Mouse (Mus musculus): ENCODE measurements around the gene Nod2. TPM values are rescaled to one million over a fixed set of nuclear protein-coding genes. Genes with fewer than 3 reads are reported as not detected.

Nod2 gene
- polyA plus RNA-seq, 1 experiment from 2014 or later: 0.13 TPM

DNA sequence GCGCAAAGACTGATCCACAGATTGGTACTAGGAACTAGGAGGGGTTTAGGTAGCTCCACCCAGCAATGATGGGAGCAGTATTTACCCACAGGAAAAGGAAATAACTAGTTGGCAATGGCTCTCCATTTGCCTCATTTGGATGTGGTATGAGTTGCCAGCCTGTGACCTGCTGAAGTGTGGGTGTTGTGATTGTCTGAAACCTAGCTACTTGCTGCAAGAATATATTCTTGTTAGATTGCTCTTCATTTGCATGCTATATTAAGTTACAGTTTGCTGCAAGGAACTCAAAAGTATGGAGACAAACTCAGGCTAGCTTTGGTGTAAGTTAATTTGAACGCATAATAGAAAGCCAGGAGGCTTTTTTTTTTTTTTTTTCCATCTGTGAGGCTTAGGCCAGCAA, 33.5 kb downstream of the Nod2 start:
- ATAC-seq (ENCODE audit: insufficient read depth) (no peak), DNase-seq (no peak)
- Histone ChIP-seq H3K9me3 (ENCODE audit: low read depth, low read length) (no peaks in the 10 kb centered on the region), H3K4me2 (no peak overlapping the region), H3K27ac (ENCODE audit: low read depth) (no peak overlapping the region), H3K4me3 (ENCODE audit: low read depth, low read length) (no peak overlapping the region), H3K36me3 (ENCODE audit: insufficient read depth) (no peaks in the 10 kb centered on the region), H3K4me1 (ENCODE audit: insufficient read depth) (no peaks in the 10 kb centered on the region; the same call in 1 of the 2 replicates), H3K27me3 (ENCODE audit: insufficient read depth, low read length) (no peaks in the 10 kb centered on the region), H3K9ac (no peak overlapping the region)
- WGBS: 93% methylated on average over 2 of the region's 2 CpGs
- TF ChIP-seq CTCF (IDR thresholded peaks at IDR 0.05; ENCODE audit: low read depth): no peak

DNA sequence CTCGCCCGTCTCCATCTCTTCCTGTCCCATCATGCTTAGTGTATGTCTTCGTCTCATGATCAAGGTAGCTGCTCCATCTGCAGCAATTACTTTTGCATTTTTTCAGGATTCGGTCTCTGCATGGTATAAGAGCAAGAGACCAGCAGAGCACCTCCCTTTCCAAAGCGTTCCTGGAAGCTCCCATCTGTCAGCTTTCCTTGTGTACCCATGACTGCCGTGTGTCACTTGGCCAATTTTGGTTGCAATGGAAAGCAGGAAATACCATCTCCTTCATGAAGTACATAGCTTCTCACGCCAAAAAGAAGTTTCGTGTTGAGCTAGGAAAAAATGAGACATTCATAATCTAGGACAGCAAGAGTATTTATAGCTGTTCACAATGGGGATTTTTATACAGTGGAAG, 33.9 kb downstream of the Nod2 start:
- H3K4me1 ChIP-seq (ENCODE audit: insufficient read depth): no peaks in the 10 kb centered on the region; the same call in none of the 2 replicates
- H3K9me3 ChIP-seq (ENCODE audit: low read depth, low read length): no peaks in the 10 kb centered on the region
- no peak for DNase-seq
- no peak for TF ChIP-seq CTCF (IDR thresholded peaks at IDR 0.05; ENCODE audit: low read depth)
- 82% methylated on average over 8 of the region's 8 CpGs for WGBS
- no peak overlapping the region for H3K4me2 ChIP-seq
- H3K9ac ChIP-seq: no peak overlapping the region
- H3K36me3 ChIP-seq (ENCODE audit: insufficient read depth): no peaks in the 10 kb centered on the region
- no peak for ATAC-seq (ENCODE audit: insufficient read depth)
- H3K27ac ChIP-seq (ENCODE audit: low read depth): no peak overlapping the region
- H3K27me3 ChIP-seq (ENCODE audit: insufficient read depth, low read length): no peaks in the 10 kb centered on the region
- H3K4me3 ChIP-seq (ENCODE audit: low read depth, low read length): no peak overlapping the region

DNA sequence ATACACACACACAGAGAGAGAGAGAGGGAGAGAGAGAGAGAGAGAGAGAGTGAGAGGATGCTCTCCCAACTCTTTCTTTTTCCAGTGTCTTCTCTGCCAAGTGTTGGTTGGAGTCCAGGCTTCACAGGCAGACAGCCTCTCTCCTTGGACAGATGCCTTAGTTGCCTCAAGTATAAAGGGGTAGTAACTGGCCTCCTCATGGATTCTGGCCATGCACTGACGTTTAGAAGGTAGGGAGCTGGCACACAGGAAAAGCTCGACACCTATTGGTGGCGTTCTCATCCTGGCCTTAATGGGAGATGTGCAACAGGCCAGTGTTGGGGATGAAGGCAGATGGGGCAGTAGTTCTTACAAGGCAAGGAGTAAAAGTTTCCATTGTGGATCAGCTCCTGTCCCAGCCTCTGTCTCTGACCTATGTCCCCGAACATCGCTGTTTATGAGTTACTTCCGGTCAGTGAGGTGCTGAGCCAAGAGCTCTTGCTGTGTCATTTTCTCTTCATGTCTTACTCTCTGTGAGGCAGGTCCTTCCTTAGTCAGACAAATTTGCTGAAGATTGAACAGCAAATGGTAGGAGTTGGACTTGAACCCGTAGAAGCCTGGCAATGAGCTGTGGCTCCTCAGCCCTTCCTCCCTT, 36.7 kb downstream of the Nod2 start:
- Histone ChIP-seq H3K4me3 (ENCODE audit: low read depth, low read length) (no peak overlapping the region), H3K4me2 (no peak overlapping the region), H3K4me1 (ENCODE audit: insufficient read depth) (peaks cover 8% of the 10 kb centered on the region), H3K27ac (ENCODE audit: low read depth) (no peak overlapping the region), H3K36me3 (ENCODE audit: insufficient read depth) (no peaks in the 10 kb centered on the region), H3K9ac (no peak overlapping the region), H3K9me3 (ENCODE audit: low read depth, low read length) (no peaks in the 10 kb centered on the region), H3K27me3 (ENCODE audit: insufficient read depth, low read length) (no peaks in the 10 kb centered on the region)
- DNase-seq: peak; percentile 49
- no peak for ATAC-seq (ENCODE audit: insufficient read depth)
- TF ChIP-seq CTCF (IDR thresholded peaks at IDR 0.05; ENCODE audit: low read depth): no peak
- WGBS: 68% methylated on average over 7 of the region's 7 CpGs

DNA sequence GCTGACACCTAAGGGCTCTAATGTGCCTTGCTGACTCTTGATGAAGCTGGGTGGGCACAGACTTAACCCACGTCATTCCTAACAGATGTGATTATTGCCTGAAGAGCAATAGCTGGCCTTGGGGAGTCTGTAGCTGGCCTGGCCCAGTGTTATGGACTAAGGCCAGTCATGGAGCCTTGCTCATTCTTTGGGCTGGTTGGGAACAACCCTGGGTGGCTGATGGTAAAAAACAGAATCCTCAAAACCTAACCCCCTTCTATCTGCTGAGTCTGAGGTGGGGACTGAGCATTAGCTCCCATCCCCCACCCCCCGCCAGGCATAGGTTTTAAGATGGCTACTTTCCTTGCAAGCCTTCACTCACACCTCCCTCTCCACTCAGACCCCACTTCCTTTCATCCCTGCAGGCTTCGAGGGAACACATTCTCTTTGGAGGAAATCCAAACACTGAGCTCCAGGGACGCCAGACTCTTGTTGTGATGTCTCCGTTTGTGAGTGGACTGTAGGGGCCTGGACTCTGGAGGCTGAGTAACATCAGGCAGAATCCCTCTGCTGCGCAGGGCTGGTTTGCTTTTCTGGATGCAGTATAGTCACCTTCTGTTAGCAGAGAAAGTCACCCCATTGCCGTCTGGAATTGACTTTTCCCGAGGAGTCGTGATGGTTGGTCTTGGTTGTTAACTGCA, 39.3 kb downstream of the Nod2 start:
- WGBS: 32% methylated on average over 9 of the region's 9 CpGs
- Histone ChIP-seq H3K4me3 (ENCODE audit: low read depth, low read length) (no peak overlapping the region), H3K27me3 (ENCODE audit: insufficient read depth, low read length) (no peaks in the 10 kb centered on the region), H3K4me2 (no peak overlapping the region), H3K27ac (ENCODE audit: low read depth) (peak overlapping the region; percentile 48), H3K36me3 (ENCODE audit: insufficient read depth) (no peaks in the 10 kb centered on the region), H3K9me3 (ENCODE audit: low read depth, low read length) (no peaks in the 10 kb centered on the region), H3K4me1 (ENCODE audit: insufficient read depth) (peaks cover 8% of the 10 kb centered on the region), H3K9ac (no peak overlapping the region)
- DNase-seq: peak; percentile 72
- TF ChIP-seq CTCF (IDR thresholded peaks at IDR 0.05; ENCODE audit: low read depth): no peak
- ATAC-seq (ENCODE audit: insufficient read depth): peak; percentile 66; the same call in 1 of the 2 replicates

DNA sequence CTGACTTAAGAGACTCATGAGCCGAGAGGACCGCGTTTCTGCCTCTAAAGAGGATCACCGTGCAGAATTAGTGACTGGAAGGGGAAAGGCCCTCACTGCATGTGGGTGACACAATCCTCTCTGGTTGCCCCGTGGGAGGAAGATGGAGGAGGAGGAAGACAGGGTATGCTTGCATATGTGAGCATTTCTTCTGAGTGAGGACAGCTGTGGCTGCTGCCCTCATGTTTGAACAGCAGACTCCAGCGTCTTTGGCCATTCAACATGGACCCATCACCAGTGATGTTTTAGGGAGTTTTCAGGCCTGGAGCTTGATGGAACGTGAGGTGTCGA, 39.8 kb downstream of the Nod2 start:
- no peak for TF ChIP-seq CTCF (IDR thresholded peaks at IDR 0.05; ENCODE audit: low read depth)
- Histone ChIP-seq H3K9ac (no peak overlapping the region), H3K27me3 (ENCODE audit: insufficient read depth, low read length) (no peaks in the 10 kb centered on the region), H3K9me3 (ENCODE audit: low read depth, low read length) (no peaks in the 10 kb centered on the region), H3K4me3 (ENCODE audit: low read depth, low read length) (no peak overlapping the region), H3K27ac (ENCODE audit: low read depth) (peak overlapping the region; percentile 48), H3K4me2 (no peak overlapping the region), H3K36me3 (ENCODE audit: insufficient read depth) (no peaks in the 10 kb centered on the region), H3K4me1 (ENCODE audit: insufficient read depth) (peaks cover 8% of the 10 kb centered on the region)
- no peak for ATAC-seq (ENCODE audit: insufficient read depth)
- DNase-seq: no peak
- 67% methylated on average over 8 of the region's 8 CpGs for WGBS

DNA sequence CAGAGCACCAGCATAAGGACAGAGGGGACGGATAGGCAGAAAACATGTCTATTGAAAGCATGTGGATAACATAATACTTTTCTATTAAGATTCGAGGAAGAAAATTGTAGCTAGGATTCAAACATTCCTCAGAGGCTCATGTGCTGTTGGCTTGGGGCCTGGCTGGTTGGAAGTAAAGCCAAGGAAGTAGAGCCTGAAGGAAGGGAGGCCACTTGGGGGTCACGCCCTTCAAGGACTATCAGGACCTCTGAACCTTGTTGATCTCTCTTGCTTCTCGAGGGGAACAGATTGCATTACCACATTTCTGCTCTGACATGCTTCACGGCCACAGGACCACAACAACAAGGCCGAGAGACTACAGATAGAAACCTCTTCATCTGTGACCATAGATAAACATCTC, 42.0 kb downstream of the Nod2 start:
- TF ChIP-seq CTCF (IDR thresholded peaks at IDR 0.05; ENCODE audit: low read depth): no peak
- Histone ChIP-seq H3K4me2 (no peak overlapping the region), H3K27ac (ENCODE audit: low read depth) (no peak overlapping the region), H3K9me3 (ENCODE audit: low read depth, low read length) (no peaks in the 10 kb centered on the region), H3K4me3 (ENCODE audit: low read depth, low read length) (no peak overlapping the region), H3K36me3 (ENCODE audit: insufficient read depth) (no peaks in the 10 kb centered on the region), H3K4me1 (ENCODE audit: insufficient read depth) (peaks cover 8% of the 10 kb centered on the region), H3K9ac (no peak overlapping the region), H3K27me3 (ENCODE audit: insufficient read depth, low read length) (no peaks in the 10 kb centered on the region)
- WGBS: 79% methylated on average over 6 of the region's 6 CpGs
- no peak for DNase-seq
- ATAC-seq (ENCODE audit: insufficient read depth): no peak

DNA sequence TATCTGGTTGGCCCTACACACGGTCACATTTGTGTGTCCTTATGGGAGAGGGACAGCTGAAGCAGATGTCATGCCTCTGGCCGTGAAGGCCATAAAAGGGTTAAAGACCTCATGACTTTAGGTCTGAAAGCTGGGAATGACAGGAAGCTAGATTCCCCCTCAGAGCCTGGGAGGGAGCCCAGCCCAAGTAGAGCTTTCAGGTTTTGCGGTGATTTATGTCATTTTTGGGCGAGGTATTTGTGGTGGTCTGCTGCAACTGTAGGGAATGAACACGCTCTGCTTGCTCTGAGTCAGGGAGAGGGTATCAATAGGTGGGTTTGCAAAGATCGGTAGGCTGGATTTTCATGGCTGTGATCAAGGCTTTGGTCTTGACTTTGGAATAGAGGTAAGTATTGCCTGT, 42.8 kb downstream of the Nod2 start:
- Histone ChIP-seq H3K27ac (ENCODE audit: low read depth) (no peak overlapping the region), H3K9ac (no peak overlapping the region), H3K4me1 (ENCODE audit: insufficient read depth) (peaks cover 8% of the 10 kb centered on the region), H3K36me3 (ENCODE audit: insufficient read depth) (no peaks in the 10 kb centered on the region), H3K4me3 (ENCODE audit: low read depth, low read length) (no peak overlapping the region), H3K9me3 (ENCODE audit: low read depth, low read length) (no peaks in the 10 kb centered on the region), H3K4me2 (no peak overlapping the region), H3K27me3 (ENCODE audit: insufficient read depth, low read length) (no peaks in the 10 kb centered on the region)
- no peak for ATAC-seq (ENCODE audit: insufficient read depth)
- 82% methylated on average over 6 of the region's 6 CpGs for WGBS
- no peak for DNase-seq
- no peak for TF ChIP-seq CTCF (IDR thresholded peaks at IDR 0.05; ENCODE audit: low read depth)

Data from lung, embryonic 14.5 days (tissue).